Mouse (Mus musculus) heart, adult 2 months (tissue): ENCODE measurements at regions not wholly inside any gene's neighbourhood (a gene's known extent, or its start where the extent isn't known, plus 50 kb on each side); places are given as distances from the start of the nearest gene placed in this dataset.

ENCODE experiments used
- DNase-seq, 2 experiments: peaks; one replicate each; pipeline ENCODE4 v3.0.0; 2021
- H3K27ac ChIP-seq: fragments of 200-600 bp; 2 replicates; pipeline ENCODE4 v1.8.1; 2022
- H3K27me3 ChIP-seq: fragments of 200-500 bp; 2 replicates; pipeline ENCODE4 v1.6.1; 2012; ENCODE audit warnings: mild to moderate bottlenecking, low read length, inconsistent platforms, mixed read lengths; ENCODE audit not compliant: control insufficient read depth, insufficient read depth
- H3K36me3 ChIP-seq: fragments of 200-500 bp; 2 replicates; pipeline ENCODE4 v1.6.1; 2012; ENCODE audit warnings: low read length, inconsistent platforms; ENCODE audit not compliant: control insufficient read depth, insufficient read depth
- H3K4me1 ChIP-seq: fragments of 200-500 bp; 2 replicates; pipeline ENCODE4 v1.6.1; 2011; ENCODE audit warnings: low read length; ENCODE audit not compliant: control insufficient read depth, insufficient read depth
- H3K4me3 ChIP-seq: fragments of 200-600 bp; 2 replicates; pipeline ENCODE4 v1.8.1; 2022
- H3K79me2 ChIP-seq: fragments of 200-500 bp; replicated peaks from 2 replicates; pipeline ENCODE4 v1.6.1; 2012; ENCODE audit warnings: mild to moderate bottlenecking, inconsistent platforms, low read length, moderate library complexity, mixed read lengths; ENCODE audit not compliant: control insufficient read depth, insufficient read depth
- H3K9ac ChIP-seq: fragments of 200-500 bp; 2 replicates; pipeline ENCODE4 v1.6.1; 2012; ENCODE audit warnings: low read depth, mild to moderate bottlenecking, control low read depth, inconsistent platforms, low read length, mixed read lengths
- CTCF ChIP-seq: fragments of 200-600 bp; IDR thresholded peaks from 2 replicates; pipeline ENCODE4 v1.8.1; 2022; ENCODE audit warnings: antibody characterized with exemption, mild to moderate bottlenecking, moderate library complexity
- EP300 ChIP-seq: fragments of 200-500 bp; IDR thresholded peaks from 2 replicates; pipeline ENCODE4 v1.6.1; 2011; ENCODE audit warnings: low read depth, low read length, control low read depth; ENCODE audit not compliant: insufficient read depth
- POLR2A ChIP-seq: fragments of 200-500 bp; IDR thresholded peaks from 2 replicates; pipeline ENCODE4 v1.6.1; 2011; ENCODE audit warnings: mild to moderate bottlenecking, low read depth, low read length, control low read depth; ENCODE audit not compliant: insufficient read depth
- WGBS: fragments of 180-500 bp; shearing (Covaris S2); methylation state at CpG from one replicate; pipeline ENCODE4 v1.1.7; 2018; 5-methylcytosine and 5-hydroxymethylcytosine counted together
- intact Hi-C: fragments of 180-260 bp; cut with DNase I; formaldehyde crosslinking; loops from one replicate; pipeline ENCODE4 v1.15.1; 2025

DNA sequence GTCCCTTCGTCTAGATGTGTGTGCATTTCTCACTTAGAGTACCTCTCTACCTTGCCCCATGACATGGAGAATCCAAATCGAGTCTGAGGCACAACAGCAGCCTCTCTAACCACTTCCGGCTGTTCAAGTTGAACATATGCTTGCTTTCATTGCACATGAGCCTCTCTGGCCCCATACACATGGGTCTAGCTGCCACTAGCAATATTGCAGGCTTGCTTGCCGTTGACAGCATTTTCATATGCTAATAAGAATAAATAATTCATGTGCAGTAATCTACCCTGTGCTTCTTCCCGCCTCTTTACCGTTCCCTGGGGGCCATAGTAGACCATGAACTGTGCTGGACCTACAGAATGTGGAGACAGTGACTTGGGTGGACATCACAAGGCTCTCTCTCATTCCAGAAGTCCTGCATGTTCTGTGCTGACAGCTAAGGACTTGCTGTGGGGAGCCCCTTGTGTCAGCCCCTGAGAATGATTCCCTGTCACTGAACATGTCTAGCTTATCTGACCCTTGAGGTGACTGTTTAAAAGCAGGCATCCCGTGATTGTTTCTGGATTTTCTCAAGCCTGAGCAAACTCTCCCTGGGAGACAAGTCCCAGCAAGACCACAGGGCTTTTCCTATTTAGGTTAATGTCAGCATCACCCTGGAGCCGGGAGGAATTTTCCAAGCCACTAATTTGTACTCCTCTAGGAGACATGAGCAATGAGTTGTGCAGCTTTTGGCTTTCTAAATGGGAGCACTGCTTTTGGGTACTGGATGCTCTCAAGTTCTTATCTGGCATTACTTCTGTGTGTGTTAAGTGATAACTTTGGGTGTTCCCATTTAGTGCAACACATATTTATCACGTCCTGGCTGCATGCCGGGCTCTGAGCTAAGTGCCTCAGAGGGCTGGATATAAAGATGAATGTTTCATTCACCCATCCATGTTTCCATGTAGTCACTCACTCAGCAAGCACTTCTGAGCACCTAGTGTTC, 713.8 kb upstream of the Castor2 start:
- Histone ChIP-seq H3K79me2 (no peaks in the 10 kb centered on the region; the same call in 1 of the 2 replicates), H3K27me3 (no peaks in the 10 kb centered on the region; the same call in 1 of the 2 replicates), H3K4me1 (no peaks in the 10 kb centered on the region), H3K9ac (no peak overlapping the region), H3K36me3 (no peaks in the 10 kb centered on the region), H3K27ac (no peak overlapping the region), H3K4me3 (no peak overlapping the region)
- peak in 1 of 2 experiments; percentile 3 for DNase-seq
- 27% methylated on average over 10 of the region's 10 CpGs for WGBS
- TF ChIP-seq CTCF (no peak), EP300 (no peak), POLR2A (no peak)
- intact Hi-C loops: no loop called here

GRCm38 (mm10) chr5:133365771-133366170, 733.7 kb upstream of the Castor2 start:
- Histone ChIP-seq H3K4me1 (no peaks in the 10 kb centered on the region), H3K9ac (no peak overlapping the region), H3K4me3 (no peak overlapping the region), H3K27ac (no peak overlapping the region), H3K27me3 (no peaks in the 10 kb centered on the region), H3K79me2 (no peaks in the 10 kb centered on the region), H3K36me3 (no peaks in the 10 kb centered on the region)
- WGBS: 78% methylated on average over 3 of the region's 3 CpGs
- DNase-seq: no peak
- TF ChIP-seq CTCF: no peak
- TF ChIP-seq EP300: no peak
- no peak for TF ChIP-seq POLR2A
- intact Hi-C loops: no loop called here

DNA sequence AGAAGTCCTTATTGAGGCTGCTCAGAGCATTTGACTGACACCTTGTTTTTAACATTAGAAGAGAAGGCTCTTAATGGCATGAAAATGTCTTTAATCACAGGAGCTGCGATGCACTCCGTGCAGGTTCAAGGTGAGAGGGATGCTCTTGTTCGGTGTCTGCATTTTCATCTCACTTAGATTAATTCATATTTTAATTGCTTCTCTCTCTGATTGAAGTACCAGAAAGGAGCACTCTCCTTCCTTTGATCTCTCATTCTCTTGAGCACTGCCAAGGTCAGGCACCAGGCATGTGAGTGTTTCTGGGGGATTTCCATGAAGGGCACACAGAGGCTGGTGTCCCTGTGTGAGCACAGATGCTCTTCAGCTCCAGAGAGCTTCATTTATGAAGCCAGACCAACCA, 752.0 kb upstream of the Castor2 start:
- Histone ChIP-seq H3K4me1 (no peaks in the 10 kb centered on the region), H3K4me3 (no peak overlapping the region), H3K9ac (no peak overlapping the region), H3K79me2 (no peaks in the 10 kb centered on the region), H3K27me3 (no peaks in the 10 kb centered on the region), H3K36me3 (no peaks in the 10 kb centered on the region), H3K27ac (no peak overlapping the region)
- DNase-seq: no peak
- TF ChIP-seq EP300 (no peak), CTCF (no peak), POLR2A (no peak)
- WGBS: 93% methylated on average over 3 of the region's 3 CpGs
- intact Hi-C loops: no loop called here

GRCm38 (mm10) chr5:133341973-133342372, 757.5 kb upstream of the Castor2 start:
- H3K27me3 ChIP-seq: no peaks in the 10 kb centered on the region
- DNase-seq: no peak
- no peak overlapping the region for H3K4me3 ChIP-seq
- no peaks in the 10 kb centered on the region for H3K4me1 ChIP-seq
- H3K9ac ChIP-seq: no peak overlapping the region
- intact Hi-C loops: no loop called here
- H3K36me3 ChIP-seq: no peaks in the 10 kb centered on the region
- 87% methylated on average over 3 of the region's 3 CpGs for WGBS
- no peaks in the 10 kb centered on the region for H3K79me2 ChIP-seq
- H3K27ac ChIP-seq: no peak overlapping the region
- TF ChIP-seq POLR2A (no peak), CTCF (no peak), EP300 (no peak)

DNA sequence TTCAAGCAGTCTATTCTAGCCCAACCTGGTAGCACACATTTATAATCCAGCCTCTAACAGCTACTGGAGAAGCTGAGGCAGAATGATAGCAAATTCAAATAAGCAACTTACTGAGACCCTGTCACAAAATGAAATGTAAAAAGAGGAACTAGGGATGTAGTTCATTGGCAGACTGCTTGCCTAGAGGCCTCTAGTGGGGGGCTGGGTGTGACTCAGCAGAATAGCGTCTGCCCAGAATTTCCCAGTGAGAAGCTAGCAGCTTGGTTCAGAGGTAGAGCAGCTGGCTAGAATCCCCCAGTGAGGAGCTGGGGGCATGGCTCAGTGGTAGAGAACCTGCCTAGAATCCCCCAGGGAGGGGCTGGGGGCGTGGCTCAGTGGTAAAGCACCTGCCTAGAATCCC, 777.5 kb upstream of the Auts2 start:
- WGBS: 74% methylated on average over 2 of the region's 2 CpGs
- Histone ChIP-seq H3K4me3 (no peak overlapping the region), H3K79me2 (no peaks in the 10 kb centered on the region), H3K27ac (no peak overlapping the region), H3K9ac (no peak overlapping the region), H3K4me1 (no peaks in the 10 kb centered on the region), H3K27me3 (no peaks in the 10 kb centered on the region), H3K36me3 (no peaks in the 10 kb centered on the region)
- TF ChIP-seq EP300: no peak
- TF ChIP-seq CTCF: no peak
- TF ChIP-seq POLR2A: no peak
- DNase-seq: no peak
- intact Hi-C loops: no loop called here

DNA sequence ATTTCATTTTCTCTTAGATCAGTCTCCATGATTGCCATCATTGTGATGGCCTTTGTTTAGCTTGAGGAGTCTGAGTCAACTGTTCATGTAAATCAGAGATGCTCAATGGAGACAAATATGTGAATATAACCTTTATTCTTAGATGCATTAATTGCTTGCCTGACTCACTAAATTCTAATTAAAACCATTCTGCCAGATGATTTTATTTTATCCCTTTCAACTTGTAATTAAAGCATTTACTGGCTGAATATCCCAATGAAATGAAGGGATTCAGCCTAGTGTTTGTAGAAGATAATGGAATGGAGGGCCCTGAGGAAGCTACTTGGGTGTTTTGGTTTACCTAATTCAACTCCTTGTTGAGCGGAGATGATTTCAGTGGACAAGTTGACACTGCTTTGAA, 777.1 kb upstream of the Auts2 start:
- Histone ChIP-seq H3K27ac (no peak overlapping the region), H3K79me2 (no peaks in the 10 kb centered on the region)

More for the DNA sequence above, 777.1 kb upstream of the Auts2 start:
- no peak overlapping the region for H3K4me3 ChIP-seq
- H3K4me1 ChIP-seq: no peaks in the 10 kb centered on the region
- WGBS: 92% methylated on average over 1 of the region's 1 CpGs
- no peaks in the 10 kb centered on the region for H3K36me3 ChIP-seq
- TF ChIP-seq CTCF (no peak), POLR2A (no peak)
- no peak for DNase-seq
- intact Hi-C loops: no loop called here
- H3K9ac ChIP-seq: no peak overlapping the region
- no peaks in the 10 kb centered on the region for H3K27me3 ChIP-seq
